Mouse (Mus musculus): ENCODE measurements around the gene Lrrc30. TPM values are rescaled to one million over a fixed set of nuclear protein-coding genes. Genes with fewer than 3 reads are reported as not detected.

Gene Lrrc30
- polyA plus RNA-seq, 1 experiment from 2014 or later, result not detected

- H3K36me3 ChIP-seq (replicated peaks; ENCODE audit: insufficient read depth, low read length), result no peaks in the 10 kb centered on the region
- no peaks in the 10 kb centered on the region for H3K9me3 ChIP-seq (ENCODE audit: low read length)
- H3K4me1 ChIP-seq (ENCODE audit: insufficient read depth), result no peaks in the 10 kb centered on the region
- H3K27ac ChIP-seq (ENCODE audit: low read depth), result no peak overlapping the region
- ATAC-seq (no peak), DNase-seq (no peak)
- no peak overlapping the region for H3K9ac ChIP-seq (replicated peaks)
- no peak overlapping the region for H3K4me3 ChIP-seq (ENCODE audit: low read depth, low read length)
- TF ChIP-seq EP300 (IDR thresholded peaks at IDR 0.05; ENCODE audit: low read depth) (no peak), CTCF (IDR thresholded peaks at IDR 0.05; ENCODE audit: low read depth) (no peak)
- H3K27me3 ChIP-seq (ENCODE audit: insufficient read depth, low read length), result no peaks in the 10 kb centered on the region
- no peak overlapping the region for H3K4me2 ChIP-seq (ENCODE audit: low read depth, low read length)
- 56% methylated on average over 13 of the region's 13 CpGs for WGBS (ENCODE audit: insufficient replicate concordance)
Measured at GRCm38 (mm10) chr17:67629211-67629657, 3.3 kb downstream of the Lrrc30 start.

- H3K9me3 ChIP-seq (ENCODE audit: low read length), result no peaks in the 10 kb centered on the region
- no peaks in the 10 kb centered on the region for H3K4me1 ChIP-seq (ENCODE audit: insufficient read depth)
- ATAC-seq, result no peak
- no peak overlapping the region for H3K4me2 ChIP-seq (ENCODE audit: low read depth, low read length)
- WGBS (ENCODE audit: insufficient replicate concordance), result 83% methylated on average over 15 of the region's 15 CpGs
- DNase-seq, result no peak
- H3K4me3 ChIP-seq (ENCODE audit: low read depth, low read length), result no peak overlapping the region
- no peaks in the 10 kb centered on the region for H3K36me3 ChIP-seq (replicated peaks; ENCODE audit: insufficient read depth, low read length)
- H3K9ac ChIP-seq (replicated peaks), result no peak overlapping the region
- no peak overlapping the region for H3K27ac ChIP-seq (ENCODE audit: low read depth)
- H3K27me3 ChIP-seq (ENCODE audit: insufficient read depth, low read length), result no peaks in the 10 kb centered on the region
- no peak for TF ChIP-seq CTCF (IDR thresholded peaks at IDR 0.05; ENCODE audit: low read depth)
- no peak for TF ChIP-seq EP300 (IDR thresholded peaks at IDR 0.05; ENCODE audit: low read depth)
Measured at GRCm38 (mm10) chr17:67628475-67628874, 4.0 kb downstream of the Lrrc30 start.

- H3K4me1 ChIP-seq (ENCODE audit: insufficient read depth), result no peaks in the 10 kb centered on the region
- no peak overlapping the region for H3K9ac ChIP-seq (replicated peaks)
- H3K27me3 ChIP-seq (ENCODE audit: insufficient read depth, low read length), result no peaks in the 10 kb centered on the region
- WGBS (ENCODE audit: insufficient replicate concordance), result 52% methylated on average over 5 of the region's 5 CpGs
- no peaks in the 10 kb centered on the region for H3K9me3 ChIP-seq (ENCODE audit: low read length)
- no peaks in the 10 kb centered on the region for H3K36me3 ChIP-seq (replicated peaks; ENCODE audit: insufficient read depth, low read length)
- ATAC-seq, result no peak
- no peak for TF ChIP-seq EP300 (IDR thresholded peaks at IDR 0.05; ENCODE audit: low read depth)
- no peak for TF ChIP-seq CTCF (IDR thresholded peaks at IDR 0.05; ENCODE audit: low read depth)
- no peak overlapping the region for H3K4me3 ChIP-seq (ENCODE audit: low read depth, low read length)
- H3K27ac ChIP-seq (ENCODE audit: low read depth), result no peak overlapping the region
- no peak for DNase-seq
- H3K4me2 ChIP-seq (ENCODE audit: low read depth, low read length), result no peak overlapping the region
Measured at GRCm38 (mm10) chr17:67625431-67625830, 7.1 kb downstream of the Lrrc30 start.

GRCm38 (mm10) chr17:67619001-67619400 lies 13.5 kb downstream of the Lrrc30 start:
- no peak for DNase-seq
- 71% methylated on average over 7 of the region's 7 CpGs for WGBS (ENCODE audit: insufficient replicate concordance)

GRCm38 (mm10) chr17:67614381-67614780 lies 18.1 kb downstream of the Lrrc30 start:
- DNase-seq (no peak), ATAC-seq (no peak)
- no peak overlapping the region for H3K4me3 ChIP-seq (ENCODE audit: low read depth, low read length)
- no peaks in the 10 kb centered on the region for H3K27me3 ChIP-seq (ENCODE audit: insufficient read depth, low read length)
- 53% methylated on average over 5 of the region's 5 CpGs for WGBS (ENCODE audit: insufficient replicate concordance)
- TF ChIP-seq EP300 (IDR thresholded peaks at IDR 0.05; ENCODE audit: low read depth), result no peak
- no peak for TF ChIP-seq CTCF (IDR thresholded peaks at IDR 0.05; ENCODE audit: low read depth)
- no peaks in the 10 kb centered on the region for H3K36me3 ChIP-seq (replicated peaks; ENCODE audit: insufficient read depth, low read length)
- H3K9me3 ChIP-seq (ENCODE audit: low read length), result no peaks in the 10 kb centered on the region
- no peak overlapping the region for H3K27ac ChIP-seq (ENCODE audit: low read depth)
- H3K4me1 ChIP-seq (ENCODE audit: insufficient read depth), result no peaks in the 10 kb centered on the region
- no peak overlapping the region for H3K9ac ChIP-seq (replicated peaks)
- no peak overlapping the region for H3K4me2 ChIP-seq (ENCODE audit: low read depth, low read length)

More at GRCm38 (mm10) chr17:67619001-67619400, 13.5 kb downstream of the Lrrc30 start:
- H3K4me2 ChIP-seq (ENCODE audit: low read depth, low read length), result no peak overlapping the region
- TF ChIP-seq CTCF (IDR thresholded peaks at IDR 0.05; ENCODE audit: low read depth) (no peak), EP300 (IDR thresholded peaks at IDR 0.05; ENCODE audit: low read depth) (no peak)
- H3K4me3 ChIP-seq (ENCODE audit: low read depth, low read length), result no peak overlapping the region
- H3K27me3 ChIP-seq (ENCODE audit: insufficient read depth, low read length), result no peaks in the 10 kb centered on the region
- no peak overlapping the region for H3K27ac ChIP-seq (ENCODE audit: low read depth)
- no peaks in the 10 kb centered on the region for H3K36me3 ChIP-seq (replicated peaks; ENCODE audit: insufficient read depth, low read length)
- H3K9me3 ChIP-seq (ENCODE audit: low read length), result no peaks in the 10 kb centered on the region
- no peak for ATAC-seq
- H3K4me1 ChIP-seq (ENCODE audit: insufficient read depth), result no peaks in the 10 kb centered on the region
- no peak overlapping the region for H3K9ac ChIP-seq (replicated peaks)

- Histone ChIP-seq H3K27me3 (ENCODE audit: insufficient read depth, low read length) (no peaks in the 10 kb centered on the region), H3K9me3 (ENCODE audit: low read length) (no peaks in the 10 kb centered on the region), H3K9ac (replicated peaks) (no peak overlapping the region), H3K4me2 (ENCODE audit: low read depth, low read length) (no peak overlapping the region), H3K27ac (ENCODE audit: low read depth) (no peak overlapping the region), H3K4me1 (ENCODE audit: insufficient read depth) (no peaks in the 10 kb centered on the region), H3K4me3 (ENCODE audit: low read depth, low read length) (no peak overlapping the region), H3K36me3 (replicated peaks; ENCODE audit: insufficient read depth, low read length) (no peaks in the 10 kb centered on the region)
- 54% methylated on average over 1 of the region's 1 CpGs for WGBS (ENCODE audit: insufficient replicate concordance)
- DNase-seq (no peak), ATAC-seq (no peak)
- TF ChIP-seq CTCF (IDR thresholded peaks at IDR 0.05; ENCODE audit: low read depth), result no peak
- no peak for TF ChIP-seq EP300 (IDR thresholded peaks at IDR 0.05; ENCODE audit: low read depth)
Measured at GRCm38 (mm10) chr17:67612576-67612975, 19.9 kb downstream of the Lrrc30 start.

GRCm38 (mm10) chr17:67612151-67612550 lies 20.4 kb downstream of the Lrrc30 start:
- Histone ChIP-seq H3K4me1 (ENCODE audit: insufficient read depth) (no peaks in the 10 kb centered on the region), H3K4me2 (ENCODE audit: low read depth, low read length) (no peak overlapping the region), H3K36me3 (replicated peaks; ENCODE audit: insufficient read depth, low read length) (no peaks in the 10 kb centered on the region), H3K9ac (replicated peaks) (no peak overlapping the region), H3K27ac (ENCODE audit: low read depth) (no peak overlapping the region), H3K4me3 (ENCODE audit: low read depth, low read length) (no peak overlapping the region), H3K27me3 (ENCODE audit: insufficient read depth, low read length) (no peaks in the 10 kb centered on the region), H3K9me3 (ENCODE audit: low read length) (no peaks in the 10 kb centered on the region)
- 73% methylated on average over 3 of the region's 3 CpGs for WGBS (ENCODE audit: insufficient replicate concordance)
- TF ChIP-seq CTCF (IDR thresholded peaks at IDR 0.05; ENCODE audit: low read depth) (no peak), EP300 (IDR thresholded peaks at IDR 0.05; ENCODE audit: low read depth) (no peak)
- DNase-seq, result no peak
- ATAC-seq, result no peak
